Mouse (Mus musculus) erythroblast, embryonic 14.5 days (primary cell): ENCODE results near the gene Slc4a3. TPM values are rescaled to one million over a fixed set of nuclear protein-coding genes. Genes with fewer than 3 reads are reported as not detected.
A peak's percentile ranks its signal among the peaks of the same experiment; 100 is the strongest.

Source experiments
- H3K27me3 ChIP-seq: 2 replicates; pipeline ENCODE4 v1.6.1; 2012; ENCODE audit warnings: inconsistent platforms; ENCODE audit not compliant: control insufficient read depth
- H3K36me3 ChIP-seq: 2 replicates; pipeline ENCODE4 v1.6.1; 2012; ENCODE audit warnings: mild to moderate bottlenecking, inconsistent platforms; ENCODE audit not compliant: control insufficient read depth
- H3K4me1 ChIP-seq: 2 replicates; pipeline ENCODE4 v1.6.1; 2012; ENCODE audit warnings: inconsistent platforms; ENCODE audit not compliant: control insufficient read depth
- H3K4me3 ChIP-seq: replicated peaks from 2 replicates; pipeline ENCODE3; 2012; ENCODE audit warnings: moderate library complexity, mild to moderate bottlenecking, inconsistent platforms
- H3K9me3 ChIP-seq: 2 replicates; pipeline ENCODE4 v1.6.1; 2012; ENCODE audit warnings: low read length, inconsistent platforms, mixed read lengths; ENCODE audit not compliant: control insufficient read depth
- GATA1 ChIP-seq: IDR thresholded peaks from 2 replicates; pipeline ENCODE4 v1.6.1; 2012; ENCODE audit warnings: low read length, inconsistent platforms, mixed read lengths
- TAL1 ChIP-seq: IDR thresholded peaks from 3 replicates; pipeline ENCODE4 v1.6.1; 2012; ENCODE audit warnings: low read length, inconsistent platforms, mixed read lengths
- polyA plus RNA-seq: library from polyadenylated mRNA; stranded (reverse); fragments of >175 nt; gene quantifications from 2 replicates; pipeline ENCODE4 v1.2.3, GENCODE M21; 2012

The Slc4a3 gene
- polyA plus RNA-seq, 1 experiment: not detected

GRCm38 (mm10) chr1:75516703-75517380, 29.2 kb upstream of the Slc4a3 start:
- H3K4me1 ChIP-seq: peaks cover 13% of the 10 kb centered on the region
- H3K4me3 ChIP-seq: no peak overlapping the region
- TF ChIP-seq TAL1 (no peak), GATA1 (no peak)
- H3K36me3 ChIP-seq: no peaks in the 10 kb centered on the region
- no peaks in the 10 kb centered on the region for H3K27me3 ChIP-seq
- H3K9me3 ChIP-seq: no peaks in the 10 kb centered on the region

GRCm38 (mm10) chr1:75517984-75518383, 28.1 kb upstream of the Slc4a3 start:
- no peaks in the 10 kb centered on the region for H3K9me3 ChIP-seq
- TF ChIP-seq GATA1: no peak
- no peak for TF ChIP-seq TAL1
- H3K4me3 ChIP-seq: no peak overlapping the region
- H3K4me1 ChIP-seq: peaks cover 22% of the 10 kb centered on the region
- no peaks in the 10 kb centered on the region for H3K27me3 ChIP-seq
- no peaks in the 10 kb centered on the region for H3K36me3 ChIP-seq

GRCm38 (mm10) chr1:75518427-75518826, 27.6 kb upstream of the Slc4a3 start:
- no peak for TF ChIP-seq TAL1
- H3K36me3 ChIP-seq: no peaks in the 10 kb centered on the region
- H3K9me3 ChIP-seq: no peaks in the 10 kb centered on the region
- no peaks in the 10 kb centered on the region for H3K27me3 ChIP-seq
- peaks cover 22% of the 10 kb centered on the region for H3K4me1 ChIP-seq
- H3K4me3 ChIP-seq: no peak overlapping the region

GRCm38 (mm10) chr1:75519576-75519975, 26.5 kb upstream of the Slc4a3 start:
- no peak for TF ChIP-seq TAL1
- TF ChIP-seq GATA1: no peak
- peaks cover under 1% of the 10 kb centered on the region; the same call in 1 of the 2 replicates for H3K36me3 ChIP-seq
- no peaks in the 10 kb centered on the region for H3K9me3 ChIP-seq
- no peaks in the 10 kb centered on the region for H3K27me3 ChIP-seq
- no peak overlapping the region for H3K4me3 ChIP-seq
- H3K4me1 ChIP-seq: peaks cover 23% of the 10 kb centered on the region

GRCm38 (mm10) chr1:75521321-75522031, 24.6 kb upstream of the Slc4a3 start, which contains the start of gene Stk11ip:
Stk11ip (plus strand) TSS chr1:75521529.
- H3K4me1 ChIP-seq: peaks cover 24% of the 10 kb centered on the region
- H3K4me3 ChIP-seq: peak within 1 kb of the TSS; percentile 86
- H3K9me3 ChIP-seq: no peaks in the 10 kb centered on the region
- peaks cover 15% of the 10 kb centered on the region for H3K36me3 ChIP-seq
- H3K27me3 ChIP-seq: no peaks in the 10 kb centered on the region
- TF ChIP-seq GATA1: no peak
- no peak for TF ChIP-seq TAL1

GRCm38 (mm10) chr1:75524679-75525078, 21.4 kb upstream of the Slc4a3 start:
- no peaks in the 10 kb centered on the region for H3K9me3 ChIP-seq
- no peak overlapping the region for H3K4me3 ChIP-seq
- TF ChIP-seq GATA1: no peak
- TF ChIP-seq TAL1: no peak
- peaks cover 24% of the 10 kb centered on the region for H3K4me1 ChIP-seq
- H3K36me3 ChIP-seq: peaks cover 43% of the 10 kb centered on the region
- no peaks in the 10 kb centered on the region for H3K27me3 ChIP-seq

- Histone ChIP-seq H3K9me3 (no peaks in the 10 kb centered on the region), H3K4me1 (no peaks in the 10 kb centered on the region), H3K27me3 (no peaks in the 10 kb centered on the region), H3K36me3 (peaks cover 75% of the 10 kb centered on the region), H3K4me3 (no peak overlapping the region)
- TF ChIP-seq TAL1 (no peak), GATA1 (no peak)
Observed at GRCm38 (mm10) chr1:75530546-75530945, 15.5 kb upstream of the Slc4a3 start.

GRCm38 (mm10) chr1:75532280-75533172, 13.5 kb upstream of the Slc4a3 start:
- TF ChIP-seq GATA1: no peak
- no peak for TF ChIP-seq TAL1
- Histone ChIP-seq H3K4me3 (no peak overlapping the region), H3K36me3 (peaks cover 67% of the 10 kb centered on the region), H3K4me1 (no peaks in the 10 kb centered on the region), H3K27me3 (no peaks in the 10 kb centered on the region), H3K9me3 (no peaks in the 10 kb centered on the region)
